Mouse (Mus musculus): ENCODE measurements around the gene Mtnr1b.
"Not testable (repeated sequence)": the region's sequence is repeated elsewhere in the genome, so short reads cannot be mapped to it uniquely, and the experiment has no call there.

Gene Mtnr1b

GRCm38 (mm10) chr9:15845390-15845789 is 29.0 kb downstream of the Mtnr1b start:
- H3K27me3 ChIP-seq (ENCODE audit: insufficient read depth, low read length), result no peaks in the 10 kb centered on the region
- H3K36me3 ChIP-seq (ENCODE audit: insufficient read depth, low read length), result no peaks in the 10 kb centered on the region
- H3K4me1 ChIP-seq (replicated peaks; ENCODE audit: low read depth, low read length), result no peaks in the 10 kb centered on the region
- no peak overlapping the region for H3K4me3 ChIP-seq (replicated peaks; ENCODE audit: low read length)
- H3K9me3 ChIP-seq (ENCODE audit: low read length), result peaks cover 33% of the 10 kb centered on the region
- no peak for TF ChIP-seq CTCF (conservative IDR thresholded peaks at IDR 0.05; ENCODE audit: low read length)
- TF ChIP-seq POU5F1 (IDR thresholded peaks at IDR 0.05; ENCODE audit: borderline replicate concordance, low read length), result no peak
- no peak for TF ChIP-seq NANOG (IDR thresholded peaks at IDR 0.05; ENCODE audit: borderline replicate concordance, low read length)

- not testable (repeated sequence) for H3K36me3 ChIP-seq (ENCODE audit: insufficient read depth, low read length); H3K4me1 ChIP-seq (replicated peaks; ENCODE audit: low read depth, low read length); H3K27me3 ChIP-seq (ENCODE audit: insufficient read depth, low read length); H3K4me3 ChIP-seq (replicated peaks; ENCODE audit: low read length)
- peaks cover 32% of the 10 kb centered on the region for H3K9me3 ChIP-seq (ENCODE audit: low read length)
These were observed 29.4 kb downstream of the Mtnr1b start for GRCm38 (mm10) chr9:15844936-15845335.

GRCm38 (mm10) chr9:15813002-15813911 is 61.1 kb downstream of the Mtnr1b start:
- Histone ChIP-seq H3K36me3 (ENCODE audit: insufficient read depth, low read length) (no peaks in the 10 kb centered on the region), H3K4me3 (replicated peaks; ENCODE audit: low read length) (no peak overlapping the region), H3K4me1 (replicated peaks; ENCODE audit: low read depth, low read length) (no peaks in the 10 kb centered on the region), H3K27me3 (ENCODE audit: insufficient read depth, low read length) (no peaks in the 10 kb centered on the region), H3K9me3 (ENCODE audit: low read length) (no peaks in the 10 kb centered on the region)
- no peak for TF ChIP-seq NANOG (IDR thresholded peaks at IDR 0.05; ENCODE audit: borderline replicate concordance, low read length)
- no peak for TF ChIP-seq CTCF (conservative IDR thresholded peaks at IDR 0.05; ENCODE audit: low read length)
- no peak for TF ChIP-seq POU5F1 (IDR thresholded peaks at IDR 0.05; ENCODE audit: borderline replicate concordance, low read length)

GRCm38 (mm10) chr9:15804296-15804695 is 70.1 kb downstream of the Mtnr1b start:
- no peak overlapping the region for H3K4me3 ChIP-seq (replicated peaks; ENCODE audit: low read length)
- H3K36me3 ChIP-seq (ENCODE audit: insufficient read depth, low read length), result no peaks in the 10 kb centered on the region
- TF ChIP-seq NANOG (IDR thresholded peaks at IDR 0.05; ENCODE audit: borderline replicate concordance, low read length) (no peak), CTCF (conservative IDR thresholded peaks at IDR 0.05; ENCODE audit: low read length) (no peak), POU5F1 (IDR thresholded peaks at IDR 0.05; ENCODE audit: borderline replicate concordance, low read length) (no peak)
- peaks cover 9% of the 10 kb centered on the region for H3K9me3 ChIP-seq (ENCODE audit: low read length)
- no peaks in the 10 kb centered on the region for H3K27me3 ChIP-seq (ENCODE audit: insufficient read depth, low read length)
- no peaks in the 10 kb centered on the region for H3K4me1 ChIP-seq (replicated peaks; ENCODE audit: low read depth, low read length)

GRCm38 (mm10) chr9:15802413-15803027 is 71.8 kb downstream of the Mtnr1b start:
- Histone ChIP-seq H3K4me3 (replicated peaks; ENCODE audit: low read length) (no peak overlapping the region), H3K27me3 (ENCODE audit: insufficient read depth, low read length) (no peaks in the 10 kb centered on the region), H3K4me1 (replicated peaks; ENCODE audit: low read depth, low read length) (no peaks in the 10 kb centered on the region), H3K9me3 (ENCODE audit: low read length) (peaks cover 9% of the 10 kb centered on the region), H3K36me3 (ENCODE audit: insufficient read depth, low read length) (no peaks in the 10 kb centered on the region)
- TF ChIP-seq POU5F1 (IDR thresholded peaks at IDR 0.05; ENCODE audit: borderline replicate concordance, low read length) (no peak), CTCF (conservative IDR thresholded peaks at IDR 0.05; ENCODE audit: low read length) (no peak), NANOG (IDR thresholded peaks at IDR 0.05; ENCODE audit: borderline replicate concordance, low read length) (no peak)

GRCm38 (mm10) chr9:15800402-15800801 is 74.0 kb downstream of the Mtnr1b start:
- Histone ChIP-seq H3K9me3 (ENCODE audit: low read length) (no peaks in the 10 kb centered on the region; the same call in 1 of the 2 replicates), H3K27me3 (ENCODE audit: insufficient read depth, low read length) (no peaks in the 10 kb centered on the region), H3K4me1 (replicated peaks; ENCODE audit: low read depth, low read length) (no peaks in the 10 kb centered on the region), H3K36me3 (ENCODE audit: insufficient read depth, low read length) (no peaks in the 10 kb centered on the region), H3K4me3 (replicated peaks; ENCODE audit: low read length) (no peak overlapping the region)
- TF ChIP-seq NANOG (IDR thresholded peaks at IDR 0.05; ENCODE audit: borderline replicate concordance, low read length) (no peak), POU5F1 (IDR thresholded peaks at IDR 0.05; ENCODE audit: borderline replicate concordance, low read length) (no peak), CTCF (conservative IDR thresholded peaks at IDR 0.05; ENCODE audit: low read length) (no peak)

- H3K4me1 ChIP-seq (replicated peaks; ENCODE audit: low read depth, low read length), result no peaks in the 10 kb centered on the region
- TF ChIP-seq CTCF (conservative IDR thresholded peaks at IDR 0.05; ENCODE audit: low read length), result no peak
- TF ChIP-seq NANOG (IDR thresholded peaks at IDR 0.05; ENCODE audit: borderline replicate concordance, low read length), result no peak
- no peak for TF ChIP-seq POU5F1 (IDR thresholded peaks at IDR 0.05; ENCODE audit: borderline replicate concordance, low read length)
- H3K27me3 ChIP-seq (ENCODE audit: insufficient read depth, low read length), result no peaks in the 10 kb centered on the region
- H3K36me3 ChIP-seq (ENCODE audit: insufficient read depth, low read length), result no peaks in the 10 kb centered on the region
- no peak overlapping the region for H3K4me3 ChIP-seq (replicated peaks; ENCODE audit: low read length)
- H3K9me3 ChIP-seq (ENCODE audit: low read length), result no peaks in the 10 kb centered on the region
These were observed 79.9 kb downstream of the Mtnr1b start for GRCm38 (mm10) chr9:15794408-15794807.

- no peaks in the 10 kb centered on the region for H3K36me3 ChIP-seq (ENCODE audit: insufficient read depth, low read length)
- no peaks in the 10 kb centered on the region for H3K9me3 ChIP-seq (ENCODE audit: low read length)
- no peaks in the 10 kb centered on the region for H3K27me3 ChIP-seq (ENCODE audit: insufficient read depth, low read length)
- TF ChIP-seq NANOG (IDR thresholded peaks at IDR 0.05; ENCODE audit: borderline replicate concordance, low read length) (no peak), CTCF (conservative IDR thresholded peaks at IDR 0.05; ENCODE audit: low read length) (no peak), POU5F1 (IDR thresholded peaks at IDR 0.05; ENCODE audit: borderline replicate concordance, low read length) (no peak)
- H3K4me3 ChIP-seq (replicated peaks; ENCODE audit: low read length), result no peak overlapping the region
- no peaks in the 10 kb centered on the region for H3K4me1 ChIP-seq (replicated peaks; ENCODE audit: low read depth, low read length)
These were observed 82.3 kb downstream of the Mtnr1b start for GRCm38 (mm10) chr9:15792076-15792475.

Measured in E14TG2a.4 (cell line).